Mouse (Mus musculus) E14TG2a.4 (cell line): ENCODE data around the gene Ddx19b.

Experiments used
- CTCF ChIP-seq: conservative IDR thresholded peaks from 2 replicates; pipeline ENCODE4 v1.5.1; 2014; ENCODE audit warnings: low read length
- NANOG ChIP-seq: IDR thresholded peaks from 2 replicates; pipeline ENCODE4 v1.6.1; 2014; ENCODE audit warnings: borderline replicate concordance, low read length, mixed read lengths

- TF ChIP-seq CTCF (no peak), NANOG (no peak)
Measured at GRCm38 (mm10) chr8:111075926-111076325, 44.4 kb upstream of the Ddx19b start.
